Mouse (Mus musculus) neural tube, embryonic 11.5 days (tissue): ENCODE results near the gene Lmnb2. TPM values are rescaled to one million over a fixed set of nuclear protein-coding genes. Genes with fewer than 3 reads are reported as not detected.

Experiments used
- ATAC-seq: fragments of 200-750 bp; cut with Nextera tagmentation; 2 replicates; pipeline ENCODE4 v1.8.0; 2017; ENCODE audit warnings: moderate number of reproducible peaks, mild to moderate bottlenecking, moderate TSS enrichment, moderate library complexity; ENCODE audit not compliant: insufficient read depth, low FRiP score, low TSS enrichment
- DNase-seq: peaks from one replicate; pipeline ENCODE4 v3.0.0-alpha.2; 2015; ENCODE audit warnings: low spot score
- H3K27ac ChIP-seq: fragments of 300-500 bp; sonication (generic); 2 replicates; pipeline ENCODE4 v1.5.1; 2014; ENCODE audit warnings: low read depth, mild to moderate bottlenecking, low read length
- H3K27me3 ChIP-seq: fragments of 300-500 bp; sonication (generic); 2 replicates; pipeline ENCODE4 v1.6.1; 2014; ENCODE audit warnings: mild to moderate bottlenecking, low read length, mixed read lengths; ENCODE audit not compliant: control insufficient read depth, insufficient read depth
- H3K36me3 ChIP-seq: fragments of 300-500 bp; sonication (generic); 2 replicates; pipeline ENCODE4 v1.6.1; 2014; ENCODE audit warnings: mild to moderate bottlenecking, low read length, moderate library complexity, mixed read lengths; ENCODE audit not compliant: control insufficient read depth, insufficient read depth
- H3K4me1 ChIP-seq: fragments of 300-500 bp; sonication (generic); 2 replicates; pipeline ENCODE4 v1.6.1; 2014; ENCODE audit warnings: low read length, mixed read lengths; ENCODE audit not compliant: control insufficient read depth, insufficient read depth
- H3K4me2 ChIP-seq: fragments of 300-500 bp; sonication (generic); 2 replicates; pipeline ENCODE4 v1.6.1; 2014; ENCODE audit warnings: low read depth, mild to moderate bottlenecking, moderate library complexity
- H3K4me3 ChIP-seq: fragments of 300-500 bp; sonication (generic); 2 replicates; pipeline ENCODE4 v1.5.1; 2014; ENCODE audit warnings: low read depth, low read length
- H3K9ac ChIP-seq: fragments of 300-500 bp; sonication (generic); 2 replicates; pipeline ENCODE4 v1.6.1; 2014; ENCODE audit warnings: mild to moderate bottlenecking, low read length
- H3K9me3 ChIP-seq: fragments of 300-500 bp; sonication (generic); 2 replicates; pipeline ENCODE4 v1.6.1; 2016; ENCODE audit warnings: low read length; ENCODE audit not compliant: control insufficient read depth
- WGBS: fragments of 180-500 bp; shearing (Covaris S2); extraction: QIAGEN DNeasy Blood & Tissue Kit; methylation state at CpG from one replicate; pipeline ENCODE4 v1.1.7; 2014; 5-methylcytosine and 5-hydroxymethylcytosine counted together
- polyA plus RNA-seq: library from polyadenylated mRNA; unstranded; fragments of >200 nt; fragmentation: Nextera tagmentation; extraction: Ambion mirVana; gene quantifications from 2 replicates; pipeline ENCODE4 v1.2.1, GENCODE M21; 2014

Lmnb2 gene
- polyA plus RNA-seq, 1 experiment from 2014 or later, result 27.9 TPM

GRCm38 (mm10) chr10:80870993-80871392 lies 47.1 kb downstream of the Lmnb2 start:
- DNase-seq (no peak), ATAC-seq (no peak)
- Histone ChIP-seq H3K9ac (no peak overlapping the region), H3K4me3 (no peak overlapping the region), H3K27me3 (no peaks in the 10 kb centered on the region), H3K9me3 (no peaks in the 10 kb centered on the region), H3K36me3 (no peaks in the 10 kb centered on the region), H3K27ac (no peak overlapping the region), H3K4me2 (no peak overlapping the region), H3K4me1 (no peaks in the 10 kb centered on the region)
- WGBS, result 83% methylated on average over 2 of the region's 6 CpGs

- Histone ChIP-seq H3K4me1 (no peaks in the 10 kb centered on the region), H3K9ac (no peak overlapping the region), H3K4me2 (no peak overlapping the region), H3K9me3 (no peaks in the 10 kb centered on the region), H3K36me3 (no peaks in the 10 kb centered on the region; the same call in 1 of the 2 replicates), H3K27ac (no peak overlapping the region), H3K27me3 (no peaks in the 10 kb centered on the region), H3K4me3 (no peak overlapping the region)
- 92% methylated on average over 16 of the region's 16 CpGs for WGBS
- no peak for ATAC-seq
- no peak for DNase-seq
These were observed 53.6 kb downstream of the Lmnb2 start for GRCm38 (mm10) chr10:80864446-80864845.

- Histone ChIP-seq H3K36me3 (no peaks in the 10 kb centered on the region; the same call in none of the 2 replicates), H3K4me2 (no peak overlapping the region), H3K4me1 (peaks cover 3% of the 10 kb centered on the region; the same call in 1 of the 2 replicates), H3K27me3 (no peaks in the 10 kb centered on the region), H3K9me3 (no peaks in the 10 kb centered on the region), H3K27ac (no peak overlapping the region), H3K4me3 (no peak overlapping the region), H3K9ac (no peak overlapping the region)
- DNase-seq (no peak), ATAC-seq (no peak)
- WGBS, result 92% methylated on average over 5 of the region's 5 CpGs
These were observed 55.7 kb downstream of the Lmnb2 start for GRCm38 (mm10) chr10:80862305-80862704.

- WGBS, result 85% methylated on average over 7 of the region's 7 CpGs
- ATAC-seq (no peak), DNase-seq (no peak)
- peak overlapping the region; percentile 19; the same call in 1 of the 2 replicates for H3K4me2 ChIP-seq
- no peaks in the 10 kb centered on the region for H3K9me3 ChIP-seq
- no peak overlapping the region; the same call in 1 of the 2 replicates for H3K9ac ChIP-seq
- H3K27ac ChIP-seq, result peak overlapping the region; percentile 39; the same call in 1 of the 2 replicates
- H3K27me3 ChIP-seq, result no peaks in the 10 kb centered on the region
- no peaks in the 10 kb centered on the region; the same call in none of the 2 replicates for H3K36me3 ChIP-seq
- peaks cover 17% of the 10 kb centered on the region for H3K4me1 ChIP-seq
- H3K4me3 ChIP-seq, result no peak overlapping the region
These were observed 59.6 kb downstream of the Lmnb2 start for GRCm38 (mm10) chr10:80858350-80858935.

- DNase-seq (no peak), ATAC-seq (no peak)
- peak overlapping the region; percentile 42 for H3K9ac ChIP-seq
- H3K4me2 ChIP-seq, result peak overlapping the region; percentile 19; the same call in 1 of the 2 replicates
- 68% methylated on average over 3 of the region's 3 CpGs for WGBS
- peaks cover 17% of the 10 kb centered on the region for H3K4me1 ChIP-seq
- H3K9me3 ChIP-seq, result no peaks in the 10 kb centered on the region
- peak overlapping the region; percentile 39; the same call in 1 of the 2 replicates for H3K27ac ChIP-seq
- H3K4me3 ChIP-seq, result no peak overlapping the region
- H3K36me3 ChIP-seq, result peaks cover 3% of the 10 kb centered on the region
- no peaks in the 10 kb centered on the region for H3K27me3 ChIP-seq
These were observed 60.2 kb downstream of the Lmnb2 start for GRCm38 (mm10) chr10:80857848-80858247.

GRCm38 (mm10) chr10:80857386-80857785 lies 60.7 kb downstream of the Lmnb2 start:
- Histone ChIP-seq H3K36me3 (peaks cover 5% of the 10 kb centered on the region), H3K4me2 (peak overlapping the region; percentile 19; the same call in 1 of the 2 replicates), H3K9me3 (no peaks in the 10 kb centered on the region), H3K4me1 (peaks cover 17% of the 10 kb centered on the region), H3K4me3 (no peak overlapping the region), H3K27me3 (no peaks in the 10 kb centered on the region), H3K27ac (peak overlapping the region; percentile 39; the same call in 1 of the 2 replicates), H3K9ac (peak overlapping the region; percentile 42; the same call in 1 of the 2 replicates)
- ATAC-seq (no peak), DNase-seq (no peak)
- WGBS, result 43% methylated on average over 8 of the region's 8 CpGs

- WGBS, result 82% methylated on average over 5 of the region's 5 CpGs
- H3K9ac ChIP-seq, result 0 out of 2 replicates have a peak overlapping the region, but pooled peaks have one; percentile 42
- no peaks in the 10 kb centered on the region for H3K27me3 ChIP-seq
- H3K4me2 ChIP-seq, result peak overlapping the region; percentile 16; the same call in 1 of the 2 replicates
- H3K27ac ChIP-seq, result 0 out of 2 replicates have a peak overlapping the region, but pooled peaks have one; percentile 39
- ATAC-seq (no peak), DNase-seq (no peak)
- no peaks in the 10 kb centered on the region for H3K9me3 ChIP-seq
- peaks cover 17% of the 10 kb centered on the region for H3K4me1 ChIP-seq
- H3K36me3 ChIP-seq, result peaks cover 6% of the 10 kb centered on the region
- no peak overlapping the region for H3K4me3 ChIP-seq
These were observed 61.1 kb downstream of the Lmnb2 start for GRCm38 (mm10) chr10:80856908-80857307.

GRCm38 (mm10) chr10:80856267-80856666 lies 61.8 kb downstream of the Lmnb2 start:
- no peak for ATAC-seq
- no peak for DNase-seq
- peak overlapping the region; percentile 96 for H3K4me2 ChIP-seq
- peaks cover 6% of the 10 kb centered on the region for H3K36me3 ChIP-seq
- H3K9ac ChIP-seq, result no peak overlapping the region
- H3K4me3 ChIP-seq, result peak overlapping the region; percentile 90; the same call in 1 of the 2 replicates
- 66% methylated on average over 3 of the region's 3 CpGs for WGBS
- H3K27ac ChIP-seq, result no peak overlapping the region
- H3K4me1 ChIP-seq, result peaks cover 17% of the 10 kb centered on the region
- H3K27me3 ChIP-seq, result no peaks in the 10 kb centered on the region
- no peaks in the 10 kb centered on the region for H3K9me3 ChIP-seq

- Histone ChIP-seq H3K4me3 (peak overlapping the region; percentile 90), H3K4me2 (peak overlapping the region; percentile 96), H3K27ac (no peak overlapping the region), H3K4me1 (peaks cover 17% of the 10 kb centered on the region), H3K36me3 (peaks cover 6% of the 10 kb centered on the region), H3K9ac (peak overlapping the region; percentile 73), H3K27me3 (no peaks in the 10 kb centered on the region), H3K9me3 (no peaks in the 10 kb centered on the region)
- ATAC-seq (no peak), DNase-seq (no peak)
- WGBS, result 24% methylated on average over 11 of the region's 11 CpGs
These were observed 62.3 kb downstream of the Lmnb2 start for GRCm38 (mm10) chr10:80855749-80856073.
